Mouse (Mus musculus) hindbrain, postnatal 0 days (tissue): ENCODE measurements around the gene Rhbdd1. TPM values are rescaled to one million over a fixed set of nuclear protein-coding genes. Genes with fewer than 3 reads are reported as not detected.

Source experiments
- ATAC-seq: fragments of 200-750 bp; cut with Nextera tagmentation; 2 replicates; pipeline ENCODE4 v1.8.0; 2017; ENCODE audit warnings: mild to moderate bottlenecking, moderate TSS enrichment, moderate library complexity
- DNase-seq: peaks from one replicate; pipeline ENCODE4 v3.0.0-alpha.2; 2015; ENCODE audit warnings: low spot score
- H3K27ac ChIP-seq: fragments of 300-500 bp; sonication (generic); 2 replicates; pipeline ENCODE4 v1.5.1; 2014; ENCODE audit warnings: mild to moderate bottlenecking
- H3K27me3 ChIP-seq: fragments of 300-500 bp; sonication (generic); 2 replicates; pipeline ENCODE4 v1.6.1; 2014; ENCODE audit warnings: low read length, mixed read lengths; ENCODE audit not compliant: insufficient read depth
- H3K36me3 ChIP-seq: fragments of 300-500 bp; sonication (generic); 2 replicates; pipeline ENCODE4 v1.6.1; 2014; ENCODE audit warnings: low read length, mixed read lengths; ENCODE audit not compliant: insufficient read depth
- H3K4me1 ChIP-seq: fragments of 300-500 bp; sonication (generic); 2 replicates; pipeline ENCODE4 v1.6.1; 2014; ENCODE audit warnings: antibody characterized with exemption, low read length, mixed read lengths; ENCODE audit not compliant: insufficient read depth
- H3K4me2 ChIP-seq: fragments of 300-500 bp; sonication (generic); 2 replicates; pipeline ENCODE4 v1.6.1; 2014; ENCODE audit warnings: low read depth, mild to moderate bottlenecking, low read length, moderate library complexity, mixed read lengths
- H3K4me3 ChIP-seq: fragments of 300-500 bp; sonication (generic); 2 replicates; pipeline ENCODE4 v1.5.1; 2014; ENCODE audit warnings: low read length
- H3K9ac ChIP-seq: fragments of 300-500 bp; sonication (generic); replicated peaks from 2 replicates; pipeline ENCODE4 v1.6.1; 2014; ENCODE audit warnings: mild to moderate bottlenecking, low read length, moderate library complexity, mixed read lengths
- H3K9me3 ChIP-seq: fragments of 300-500 bp; sonication (generic); 2 replicates; pipeline ENCODE4 v1.6.1; 2016; ENCODE audit warnings: low read length, mixed read lengths
- CTCF ChIP-seq: IDR thresholded peaks from 2 replicates; pipeline ENCODE4 v1.5.1; 2016; ENCODE audit warnings: antibody characterized with exemption, control low read depth, low read depth
- WGBS: fragments of 180-500 bp; shearing (Covaris S2); extraction: QIAGEN DNeasy Blood & Tissue Kit; methylation state at CpG from one replicate; pipeline ENCODE4 v1.1.7; 2014; 5-methylcytosine and 5-hydroxymethylcytosine counted together
- polyA plus RNA-seq: library from polyadenylated mRNA; unstranded; fragments of >200 nt; fragmentation: Nextera tagmentation; extraction: Ambion mirVana; gene quantifications from 2 replicates; pipeline ENCODE4 v1.2.1, GENCODE M21; 2015
- total RNA-seq: library from RNA; depleted of rRNA; stranded (reverse); fragments of >200 nt; gene quantifications from 2 replicates; pipeline ENCODE4 v1.2.3, GENCODE M21; 2014

Rhbdd1 gene
- total and polyA plus RNA-seq, 2 experiments from 2014 or later, result 2.7 to 5.1 TPM

- WGBS, result 39% methylated on average over 10 of the region's 10 CpGs
These were observed 4.6 kb downstream of the Rhbdd1 start for GRCm38 (mm10) chr1:82320864-82321263.

GRCm38 (mm10) chr1:82321441-82321840, 5.2 kb downstream of the Rhbdd1 start:
- H3K36me3 ChIP-seq, result no peaks in the 10 kb centered on the region
- no peaks in the 10 kb centered on the region for H3K9me3 ChIP-seq
- no peaks in the 10 kb centered on the region for H3K27me3 ChIP-seq
- WGBS, result 71% methylated on average over 1 of the region's 1 CpGs
- no peaks in the 10 kb centered on the region; the same call in none of the 2 replicates for H3K4me1 ChIP-seq
- H3K4me3 ChIP-seq, result no peak overlapping the region
- peak; percentile 25 for DNase-seq
- no peak overlapping the region for H3K4me2 ChIP-seq
- TF ChIP-seq CTCF, result no peak
- ATAC-seq, result no peak
- H3K27ac ChIP-seq, result no peak overlapping the region
- no peak overlapping the region for H3K9ac ChIP-seq

More at GRCm38 (mm10) chr1:82320864-82321263, 4.6 kb downstream of the Rhbdd1 start:
- H3K27ac ChIP-seq, result peak overlapping the region; percentile 21
- no peaks in the 10 kb centered on the region for H3K9me3 ChIP-seq
- no peak for ATAC-seq
- H3K36me3 ChIP-seq, result no peaks in the 10 kb centered on the region
- no peaks in the 10 kb centered on the region for H3K27me3 ChIP-seq
- no peak for DNase-seq
- peak overlapping the region; percentile 38 for H3K4me2 ChIP-seq
- no peak overlapping the region for H3K9ac ChIP-seq
- H3K4me3 ChIP-seq, result no peak overlapping the region
- H3K4me1 ChIP-seq, result no peaks in the 10 kb centered on the region; the same call in none of the 2 replicates
- no peak for TF ChIP-seq CTCF

- no peak overlapping the region for H3K4me2 ChIP-seq
- no peaks in the 10 kb centered on the region for H3K9me3 ChIP-seq
- 0 out of 2 replicates have a peak overlapping the region, but pooled peaks have one; percentile 20 for H3K27ac ChIP-seq
- DNase-seq (peak; percentile 16), ATAC-seq (0 out of 2 replicates have a peak, but pooled peaks have one; percentile 48)
- H3K36me3 ChIP-seq, result no peaks in the 10 kb centered on the region
- no peaks in the 10 kb centered on the region for H3K27me3 ChIP-seq
- H3K4me1 ChIP-seq, result no peaks in the 10 kb centered on the region; the same call in 1 of the 2 replicates
- 20% methylated on average over 4 of the region's 4 CpGs for WGBS
- no peak for TF ChIP-seq CTCF
- H3K4me3 ChIP-seq, result no peak overlapping the region
- H3K9ac ChIP-seq, result no peak overlapping the region
These were observed 8.0 kb downstream of the Rhbdd1 start for GRCm38 (mm10) chr1:82324131-82324785.

- no peak for ATAC-seq
- no peak for TF ChIP-seq CTCF
- DNase-seq, result no peak
- H3K27ac ChIP-seq, result no peak overlapping the region
- no peaks in the 10 kb centered on the region for H3K4me1 ChIP-seq
- no peaks in the 10 kb centered on the region for H3K27me3 ChIP-seq
- H3K9me3 ChIP-seq, result no peaks in the 10 kb centered on the region
- H3K9ac ChIP-seq, result no peak overlapping the region
- no peaks in the 10 kb centered on the region for H3K36me3 ChIP-seq
- H3K4me2 ChIP-seq, result no peak overlapping the region
- 84% methylated on average over 5 of the region's 5 CpGs for WGBS
- H3K4me3 ChIP-seq, result no peak overlapping the region
These were observed 9.9 kb downstream of the Rhbdd1 start for GRCm38 (mm10) chr1:82326120-82326519.

- 93% methylated on average over 7 of the region's 7 CpGs for WGBS
These were observed 12.0 kb downstream of the Rhbdd1 start for GRCm38 (mm10) chr1:82328033-82328775.

GRCm38 (mm10) chr1:82329237-82329953, 13.1 kb downstream of the Rhbdd1 start:
- Histone ChIP-seq H3K9ac (no peak overlapping the region), H3K9me3 (no peaks in the 10 kb centered on the region), H3K27ac (no peak overlapping the region), H3K4me1 (no peaks in the 10 kb centered on the region), H3K4me3 (no peak overlapping the region), H3K27me3 (no peaks in the 10 kb centered on the region), H3K36me3 (no peaks in the 10 kb centered on the region), H3K4me2 (no peak overlapping the region)
- TF ChIP-seq CTCF, result no peak
- WGBS, result 44% methylated on average over 4 of the region's 4 CpGs
- DNase-seq (peak; percentile 14), ATAC-seq (peak; percentile 24; the same call in 1 of the 2 replicates)

More at GRCm38 (mm10) chr1:82328033-82328775, 12.0 kb downstream of the Rhbdd1 start:
- Histone ChIP-seq H3K36me3 (no peaks in the 10 kb centered on the region), H3K4me2 (no peak overlapping the region), H3K4me3 (no peak overlapping the region), H3K27ac (no peak overlapping the region), H3K4me1 (no peaks in the 10 kb centered on the region), H3K27me3 (no peaks in the 10 kb centered on the region), H3K9me3 (no peaks in the 10 kb centered on the region), H3K9ac (no peak overlapping the region)
- DNase-seq, result no peak
- no peak for TF ChIP-seq CTCF
- ATAC-seq, result no peak
